8 mouse cellular contexts compared by ENCODE assay signal in genomic region chrX:36112422-36112750, GRCm38 (mm10). TPM values are rescaled to one million over a fixed set of nuclear protein-coding genes. Genes with fewer than 3 reads are reported as not detected.
DNase-seq lines count a peak whose midpoint lies in the region; ATAC-seq and TF ChIP-seq lines count a peak whose summit lies in the region.

No protein-coding gene starts in this region.

- peak overlapping the region; percentile 57 for H3K4me2 ChIP-seq in liver, embryonic 12.5 days
- peak overlapping the region; percentile 66 for H3K4me2 ChIP-seq in stomach, postnatal 0 days (replicated peaks; ENCODE audit: low read depth)

- H3K9ac ChIP-seq in liver, embryonic 12.5 days: 0 out of 2 replicates have a peak overlapping the region, but pooled peaks have one; percentile 35
- peak overlapping the region; percentile 63 for H3K9ac ChIP-seq in stomach, postnatal 0 days (ENCODE audit: low read length)

- H3K27ac ChIP-seq in testis, adult 2 months (ENCODE audit: control insufficient read depth, insufficient read depth, low read depth, low read length): no peak overlapping the region
- H3K27ac ChIP-seq in liver, embryonic 12.5 days: no peak overlapping the region
- H3K27ac ChIP-seq in stomach, postnatal 0 days (replicated peaks): peak overlapping the region; percentile 61

- no peaks in the 10 kb centered on the region for H3K36me3 ChIP-seq in testis, adult 2 months (ENCODE audit: control insufficient read depth, insufficient read depth, low read length)
- no peaks in the 10 kb centered on the region for H3K36me3 ChIP-seq in liver, embryonic 12.5 days
- H3K36me3 ChIP-seq in stomach, postnatal 0 days (ENCODE audit: control insufficient read depth, insufficient read depth, low read length): no peaks in the 10 kb centered on the region

- no peaks in the 10 kb centered on the region for H3K27me3 ChIP-seq in testis, adult 2 months (ENCODE audit: control insufficient read depth, insufficient read depth, low read length)
- H3K27me3 ChIP-seq in liver, embryonic 12.5 days (replicated peaks): peaks cover 26% of the 10 kb centered on the region
- no peaks in the 10 kb centered on the region for H3K27me3 ChIP-seq in stomach, postnatal 0 days (ENCODE audit: control insufficient read depth, insufficient read depth, low read length)

- DNase-seq in adrenal gland, postnatal 14 days: peak; percentile 14
- DNase-seq in adrenal gland, adult 18-20 months (ENCODE audit: low spot score in 2 of 2): no peak
- no peak for DNase-seq in testis, postnatal 10 days (ENCODE audit: low spot score)
- no peak for DNase-seq in stomach, postnatal 0 days (ENCODE audit: low spot score)
- no peak for DNase-seq in cerebellum, postnatal 10 days
- no peak for DNase-seq in ovary, postnatal 10 days (ENCODE audit: low spot score)

- peaks cover 8% of the 10 kb centered on the region; the same call in 1 of the 2 replicates for H3K4me1 ChIP-seq in testis, adult 2 months (ENCODE audit: control insufficient read depth, insufficient read depth, low read length)
- no peaks in the 10 kb centered on the region for H3K4me1 ChIP-seq in liver, embryonic 12.5 days
- no peaks in the 10 kb centered on the region for H3K4me1 ChIP-seq in stomach, postnatal 0 days (replicated peaks; ENCODE audit: control insufficient read depth, insufficient read depth)

- TF ChIP-seq POLR2A in testis, adult 2 months (IDR thresholded peaks at IDR 0.05; ENCODE audit: control insufficient read depth, low read depth, low read length): no peak

- no peak for ATAC-seq in liver, embryonic 12.5 days
- ATAC-seq in stomach, postnatal 0 days (ENCODE audit: low FRiP score, low TSS enrichment): no peak

- H3K9me3 ChIP-seq in liver, embryonic 12.5 days (replicated peaks): no peaks in the 10 kb centered on the region
- no peaks in the 10 kb centered on the region for H3K9me3 ChIP-seq in stomach, postnatal 0 days (ENCODE audit: control insufficient read depth, low read length)

- peak overlapping the region; percentile 65 for H3K4me3 ChIP-seq in testis, adult 2 months (ENCODE audit: control insufficient read depth, low read depth, low read length)
- peak overlapping the region; percentile 35 for H3K4me3 ChIP-seq in liver, embryonic 12.5 days
- H3K4me3 ChIP-seq in stomach, postnatal 0 days (ENCODE audit: low read depth, low read length): peak overlapping the region; percentile 54

- WGBS in liver, embryonic 12.5 days (ENCODE audit: insufficient replicate concordance): 11% methylated on average over 7 of the region's 9 CpGs
- 23% methylated on average over 9 of the region's 9 CpGs for WGBS in stomach, postnatal 0 days

- no peak for TF ChIP-seq CTCF in testis, adult 2 months (IDR thresholded peaks at IDR 0.05; ENCODE audit: control insufficient read depth, insufficient read depth, insufficient replicate concordance, low read depth, low read length)
- TF ChIP-seq CTCF in stomach, postnatal 0 days (IDR thresholded peaks at IDR 0.05; ENCODE audit: low read depth): no peak

- TF ChIP-seq EP300 in stomach, postnatal 0 days (optimal IDR thresholded peaks at IDR 0.05): no peak

RNA-seq across cellular contexts. Expression of gene Il13ra1, which starts 0.5 kb away (rescaled TPM):
- 8.7 and 10.4 TPM in 2 replicates for total RNA-seq in adrenal gland, postnatal 14 days (2021)
- total RNA-seq in adrenal gland, adult 18-20 months (2021): 10 to 100 TPM in 1 of 2 experiments, 1 to 10 TPM in 1; 5.3 to 11.7 TPM
- 0.46 and 0.59 TPM in 2 replicates for polyA plus RNA-seq in testis, adult 2 months (2012; rRNA removed)
- 4.1 and 4.6 TPM in 2 replicates for polyA plus RNA-seq in liver, embryonic 12.5 days (2016; fragmentation: Nextera tagmentation; extraction: Ambion mirVana)
- 20.7 and 22.8 TPM in 2 replicates for polyA plus RNA-seq in stomach, postnatal 0 days (2015; fragmentation: Nextera tagmentation; extraction: Ambion mirVana)
